Mouse (Mus musculus) macrophage (primary cell): ENCODE measurements around the gene Phkb. TPM values are rescaled to one million over a fixed set of nuclear protein-coding genes. Genes with fewer than 3 reads are reported as not detected.

Experiments used
- H3K27ac ChIP-seq: fragments of 350-480 bp; formaldehyde crosslinking; 2 replicates; pipeline ENCODE4 v1.9.0; 2021
- H3K36me3 ChIP-seq: fragments of 350-480 bp; formaldehyde crosslinking; 2 replicates; pipeline ENCODE4 v1.9.0; 2021; ENCODE audit errors: inconsistent target
- H3K4me3 ChIP-seq: fragments of 350-480 bp; formaldehyde crosslinking; 2 replicates; pipeline ENCODE4 v1.9.0; 2021; ENCODE audit errors: inconsistent target
- H3K79me2 ChIP-seq: fragments of 350-480 bp; formaldehyde crosslinking; 2 replicates; pipeline ENCODE4 v1.9.0; 2021; ENCODE audit errors: inconsistent target
- WGBS: methylation state at CpG from one replicate; pipeline ENCODE4 v1.1.7; 2026; ENCODE audit warnings: inconsistent platforms; ENCODE audit not compliant: missing documents; 5-methylcytosine and 5-hydroxymethylcytosine counted together
- polyA plus RNA-seq: library from polyadenylated mRNA; stranded (reverse); fragments of 250-400 nt; gene quantifications from 3 replicates; pipeline ENCODE4 v1.2.4, GENCODE M21; 2018; ENCODE audit warnings: inconsistent platforms

The Phkb gene
- polyA plus RNA-seq, 1 experiment from 2014 or later: 24.8 TPM

DNA sequence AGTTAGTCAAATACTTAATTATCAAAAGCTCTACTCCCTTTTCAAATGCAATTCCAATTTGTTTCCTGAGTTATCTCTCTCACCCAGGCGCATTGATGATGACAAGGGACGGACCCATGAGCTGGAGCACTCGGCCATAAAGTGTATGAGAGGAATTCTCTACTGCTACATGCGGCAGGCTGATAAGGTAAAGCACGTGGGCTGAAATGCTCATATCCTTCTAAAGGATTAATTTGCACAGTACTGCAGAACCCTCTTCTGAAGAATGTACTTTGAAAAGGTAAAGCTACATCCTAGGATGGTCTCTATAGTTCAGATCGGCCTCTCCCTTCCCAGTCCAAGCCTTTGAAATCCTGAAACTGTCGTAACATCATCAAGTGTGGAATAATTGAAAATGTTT is 38.9 kb downstream of the Phkb start:
- Histone ChIP-seq H3K27ac (no peak overlapping the region), H3K36me3 (no peaks in the 10 kb centered on the region; the same call in 1 of the 2 replicates), H3K79me2 (no peaks in the 10 kb centered on the region), H3K4me3 (no peak overlapping the region)
- 97% methylated on average over 7 of the region's 7 CpGs for WGBS

DNA sequence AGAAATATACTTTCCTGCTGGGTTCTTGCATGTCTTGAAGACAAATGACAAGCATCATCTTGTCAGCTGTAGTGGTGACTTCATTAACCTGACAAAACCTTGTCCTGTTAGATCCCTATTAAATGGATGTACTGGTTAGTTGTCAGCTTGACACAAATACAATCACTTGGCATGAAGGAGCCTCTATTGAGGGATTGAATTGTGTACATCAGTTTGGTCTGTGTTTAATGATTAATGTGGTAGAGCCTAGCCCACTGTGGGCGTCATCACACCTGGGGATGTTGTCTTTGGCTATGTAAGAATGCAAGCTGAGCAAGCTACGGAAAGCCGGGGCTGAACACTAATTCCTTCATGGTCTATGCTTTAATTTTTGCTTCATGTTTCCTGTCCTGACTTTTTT is 44.1 kb downstream of the Phkb start:
- Histone ChIP-seq H3K36me3 (no peaks in the 10 kb centered on the region; the same call in 1 of the 2 replicates), H3K27ac (no peak overlapping the region), H3K4me3 (no peak overlapping the region), H3K79me2 (no peaks in the 10 kb centered on the region)
- 93% methylated on average over 3 of the region's 3 CpGs for WGBS

DNA sequence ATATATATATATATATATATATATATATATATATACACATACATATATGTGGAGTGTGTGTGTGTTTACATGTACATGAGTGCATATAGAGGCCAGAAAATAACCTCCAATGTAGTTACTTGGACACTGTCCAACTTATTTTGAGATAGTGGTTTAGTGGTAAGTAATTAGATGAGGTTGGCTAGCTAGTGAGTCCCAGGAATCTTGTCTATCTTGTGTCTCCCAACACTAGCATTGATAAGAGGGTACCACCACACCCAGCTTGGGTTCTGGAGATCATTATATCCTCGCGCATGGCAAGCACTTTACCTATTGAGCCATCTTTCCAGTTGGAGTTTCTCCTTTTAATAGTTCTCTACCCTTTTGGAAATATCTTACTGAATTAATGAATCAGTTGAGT is 56.9 kb downstream of the Phkb start:
- WGBS: 95% methylated on average over 2 of the region's 2 CpGs
- Histone ChIP-seq H3K79me2 (no peaks in the 10 kb centered on the region), H3K27ac (no peak overlapping the region), H3K4me3 (no peak overlapping the region), H3K36me3 (peaks cover 5% of the 10 kb centered on the region; the same call in 1 of the 2 replicates)

DNA sequence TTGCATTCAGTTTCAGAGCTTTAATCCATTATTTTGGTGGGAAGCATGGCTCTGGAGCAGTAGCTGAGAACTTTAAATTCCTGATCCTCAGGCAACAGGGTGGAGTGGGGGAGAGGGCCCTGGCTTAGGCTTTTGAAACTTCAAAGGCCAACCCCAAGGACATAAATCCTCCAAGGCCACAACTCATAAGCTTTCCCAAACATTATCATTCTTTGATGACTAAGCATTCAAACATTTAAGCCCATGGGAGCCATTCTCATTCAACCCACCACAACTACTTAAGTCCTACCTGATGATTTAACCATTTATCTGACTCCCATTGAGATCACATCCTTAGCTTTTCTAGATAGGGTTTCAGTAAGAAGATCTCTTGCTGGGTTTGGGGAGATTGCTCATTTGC is 84.2 kb downstream of the Phkb start:
- no peaks in the 10 kb centered on the region for H3K79me2 ChIP-seq
- no peaks in the 10 kb centered on the region for H3K36me3 ChIP-seq
- no peak overlapping the region for H3K4me3 ChIP-seq
- H3K27ac ChIP-seq: no peak overlapping the region

DNA sequence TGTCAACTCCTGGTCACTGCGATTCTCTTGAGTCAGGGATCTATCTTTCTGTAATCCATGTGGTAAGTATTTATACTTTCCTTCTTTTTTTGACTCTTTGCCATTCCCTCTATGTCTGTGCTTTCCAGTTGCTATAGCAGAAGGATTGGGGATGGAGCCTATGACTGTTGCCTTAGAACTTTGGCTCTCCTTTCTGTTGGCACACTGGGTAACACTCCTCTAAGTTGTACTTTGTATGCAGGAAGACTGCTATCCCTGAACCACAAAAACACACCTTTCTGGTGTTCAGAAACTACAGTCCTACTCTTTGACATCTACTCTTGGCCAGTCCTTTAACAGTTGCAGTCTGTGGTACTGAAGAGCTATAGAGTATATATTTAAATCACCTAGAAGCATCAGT is 84.8 kb downstream of the Phkb start:
- 100% methylated on average over 1 of the region's 1 CpGs for WGBS
- H3K36me3 ChIP-seq: no peaks in the 10 kb centered on the region

DNA sequence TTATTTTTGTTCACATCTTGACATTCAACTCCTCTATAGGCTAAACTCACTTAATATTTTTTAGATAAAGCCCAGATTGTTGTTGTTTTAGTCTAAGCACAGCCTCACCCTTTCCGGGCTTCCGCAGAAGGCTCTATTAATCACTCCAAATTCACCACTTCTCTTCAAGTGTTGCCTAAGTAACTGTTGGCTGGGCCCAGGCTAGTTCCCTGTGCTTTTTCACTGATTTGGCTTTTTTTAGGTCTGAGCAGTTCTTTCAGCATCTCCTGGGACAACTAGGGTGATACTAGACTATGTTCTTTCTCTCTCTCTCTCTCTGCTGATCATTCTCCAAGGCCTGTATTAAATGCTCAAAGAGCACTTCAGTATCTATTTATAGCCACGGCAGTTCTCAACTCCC is 85.3 kb downstream of the Phkb start:
- 86% methylated on average over 3 of the region's 3 CpGs for WGBS
- Histone ChIP-seq H3K79me2 (no peaks in the 10 kb centered on the region), H3K36me3 (no peaks in the 10 kb centered on the region), H3K27ac (no peak overlapping the region), H3K4me3 (no peak overlapping the region)

More for the DNA sequence above, 84.8 kb downstream of the Phkb start:
- Histone ChIP-seq H3K79me2 (no peaks in the 10 kb centered on the region), H3K27ac (no peak overlapping the region), H3K4me3 (no peak overlapping the region)

DNA sequence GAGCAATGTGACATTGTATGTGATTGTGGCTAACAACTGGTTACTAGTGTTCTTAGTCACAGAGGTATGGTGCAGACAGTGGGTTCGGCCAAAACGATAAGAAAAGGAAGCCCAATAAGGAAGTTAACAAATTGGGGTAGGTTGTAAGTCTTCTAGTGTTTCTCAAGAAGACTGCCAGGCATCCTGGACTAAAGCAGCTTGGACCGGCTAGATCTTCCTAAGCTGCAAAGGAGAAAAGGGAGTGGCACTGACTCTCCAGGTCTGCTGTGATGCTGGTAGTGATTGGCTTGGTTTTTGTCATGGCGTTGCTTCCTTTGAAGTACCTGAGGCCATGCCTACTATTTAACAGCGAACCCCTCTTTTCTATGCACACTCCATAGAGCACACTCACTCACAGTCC is 95.4 kb downstream of the Phkb start:
- 58% methylated on average over 5 of the region's 5 CpGs for WGBS
- Histone ChIP-seq H3K79me2 (no peaks in the 10 kb centered on the region), H3K4me3 (no peak overlapping the region), H3K27ac (no peak overlapping the region), H3K36me3 (no peaks in the 10 kb centered on the region)

- Histone ChIP-seq H3K36me3 (peaks cover 4% of the 10 kb centered on the region; the same call in 1 of the 2 replicates), H3K27ac (no peak overlapping the region), H3K4me3 (no peak overlapping the region), H3K79me2 (no peaks in the 10 kb centered on the region)
- WGBS: 96% methylated on average over 7 of the region's 7 CpGs
Measured at GRCm38 (mm10) chr8:85937343-85937742, 96.6 kb downstream of the Phkb start.

- Histone ChIP-seq H3K36me3 (peaks cover 23% of the 10 kb centered on the region), H3K4me3 (no peak overlapping the region), H3K27ac (no peak overlapping the region), H3K79me2 (no peaks in the 10 kb centered on the region)
- 83% methylated on average over 5 of the region's 5 CpGs for WGBS
Measured at GRCm38 (mm10) chr8:85944820-85945219, 104.1 kb downstream of the Phkb start.

DNA sequence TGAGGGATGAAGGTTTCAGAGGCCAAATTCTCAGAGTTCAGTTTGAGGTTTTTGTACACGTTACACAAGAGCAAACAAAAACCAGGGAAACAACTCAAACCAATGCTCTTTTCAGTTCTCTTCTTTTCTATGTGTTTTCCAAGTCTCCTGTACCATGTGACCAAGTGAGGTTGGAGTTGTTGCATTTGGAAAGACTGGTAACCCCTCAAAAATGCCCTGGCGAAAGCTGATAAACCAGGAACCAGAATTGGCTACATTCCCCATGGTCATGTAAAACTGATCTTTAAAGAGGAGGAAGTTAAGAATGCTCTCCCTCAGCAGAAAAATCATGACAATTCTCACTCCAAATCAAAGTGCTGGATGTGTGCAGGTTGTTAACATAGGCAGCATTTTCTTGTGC is 117.6 kb downstream of the Phkb start:
- Histone ChIP-seq H3K79me2 (no peaks in the 10 kb centered on the region), H3K36me3 (no peaks in the 10 kb centered on the region), H3K4me3 (no peak overlapping the region), H3K27ac (no peak overlapping the region)
- 88% methylated on average over 2 of the region's 2 CpGs for WGBS

- Histone ChIP-seq H3K4me3 (no peak overlapping the region), H3K36me3 (no peaks in the 10 kb centered on the region), H3K27ac (no peak overlapping the region), H3K79me2 (no peaks in the 10 kb centered on the region)
- 96% methylated on average over 4 of the region's 4 CpGs for WGBS
Measured at GRCm38 (mm10) chr8:85959880-85960279, 119.1 kb downstream of the Phkb start.

DNA sequence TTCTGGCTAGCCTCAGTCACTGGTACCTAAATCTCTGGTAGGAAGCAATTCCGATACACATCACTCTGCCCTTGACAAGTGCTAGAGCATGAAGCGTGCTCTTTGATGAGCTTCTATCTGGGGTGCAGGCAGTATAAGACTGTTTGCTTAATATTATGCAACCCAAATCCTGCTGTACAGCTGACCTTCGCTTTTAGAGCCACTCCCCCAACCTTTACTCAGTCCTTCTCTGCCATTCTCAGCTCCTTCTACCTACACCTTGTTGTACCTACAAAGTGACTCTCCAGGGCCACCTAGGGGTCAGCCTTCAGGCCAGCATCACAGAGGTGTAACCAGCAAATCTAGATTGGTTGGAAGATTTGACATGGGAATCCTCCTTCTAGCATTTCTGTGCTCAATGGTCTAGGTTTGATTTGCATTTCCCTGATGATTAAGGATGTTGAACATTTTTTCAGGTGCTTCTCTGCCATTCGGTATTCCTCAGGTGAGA is 136.9 kb downstream of the Phkb start:
- 96% methylated on average over 3 of the region's 4 CpGs for WGBS
- no peak overlapping the region for H3K27ac ChIP-seq
- H3K4me3 ChIP-seq: no peak overlapping the region

GRCm38 (mm10) chr8:85992911-85993310 is 152.2 kb downstream of the Phkb start:
- Histone ChIP-seq H3K79me2 (no peaks in the 10 kb centered on the region), H3K4me3 (no peak overlapping the region), H3K27ac (no peak overlapping the region), H3K36me3 (no peaks in the 10 kb centered on the region)
- WGBS: 82% methylated on average over 1 of the region's 1 CpGs

More for the DNA sequence above, 136.9 kb downstream of the Phkb start:
- no peaks in the 10 kb centered on the region for H3K36me3 ChIP-seq
- H3K79me2 ChIP-seq: no peaks in the 10 kb centered on the region

- WGBS: 100% methylated on average over 1 of the region's 1 CpGs
- Histone ChIP-seq H3K4me3 (no peak overlapping the region), H3K36me3 (no peaks in the 10 kb centered on the region), H3K27ac (no peak overlapping the region), H3K79me2 (no peaks in the 10 kb centered on the region)
Measured at GRCm38 (mm10) chr8:85993661-85994060, 152.9 kb downstream of the Phkb start.

DNA sequence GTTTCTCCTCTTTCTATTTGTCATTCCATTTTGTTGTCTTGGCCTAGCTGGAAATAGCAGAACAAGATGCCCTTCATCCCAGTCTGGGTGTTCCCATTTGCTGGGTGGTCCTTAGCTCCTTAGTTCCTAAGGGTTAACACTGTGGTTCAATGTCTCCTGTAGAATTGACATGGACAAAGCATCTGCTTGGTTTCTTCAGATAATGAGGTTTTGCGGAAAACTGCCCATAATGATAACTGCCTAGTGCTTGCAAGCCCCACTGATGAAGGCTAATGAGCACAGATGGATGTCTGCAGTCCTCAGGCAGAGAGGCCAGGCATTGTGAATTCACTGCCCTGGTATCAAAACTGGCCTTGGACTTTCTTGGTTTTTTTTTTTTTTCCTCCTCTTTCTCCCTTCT is 155.2 kb downstream of the Phkb start:
- no peaks in the 10 kb centered on the region for H3K36me3 ChIP-seq
- H3K4me3 ChIP-seq: no peak overlapping the region
- 100% methylated on average over 1 of the region's 1 CpGs for WGBS
- no peak overlapping the region for H3K27ac ChIP-seq
- no peaks in the 10 kb centered on the region for H3K79me2 ChIP-seq

DNA sequence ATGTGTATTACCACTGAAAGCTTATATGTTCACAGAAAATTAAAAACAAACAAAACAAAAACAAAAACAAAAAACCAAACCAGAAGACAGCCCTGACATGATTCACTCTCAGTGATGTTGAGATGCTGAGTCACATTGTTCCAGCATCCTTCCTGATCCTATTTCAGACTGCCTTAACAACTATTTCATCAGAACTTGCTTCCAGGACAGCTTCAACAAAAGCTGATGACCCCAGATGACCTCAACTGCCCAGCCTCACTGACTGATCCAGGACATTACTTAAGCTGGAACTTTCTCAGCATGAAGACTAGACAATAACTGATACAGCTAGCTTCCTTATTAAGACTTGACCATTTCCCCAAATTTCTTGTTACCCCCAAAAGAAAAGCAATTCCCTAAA is 165.7 kb downstream of the Phkb start:
- Histone ChIP-seq H3K27ac (no peak overlapping the region), H3K79me2 (no peaks in the 10 kb centered on the region), H3K36me3 (no peaks in the 10 kb centered on the region), H3K4me3 (no peak overlapping the region)
